Mouse (Mus musculus): Measurements from ENCODE around the gene Nelfa.
"Not testable (repeated sequence)": the region's sequence is repeated elsewhere in the genome, so short reads cannot be mapped to it uniquely, and the experiment has no call there.

The Nelfa gene

DNA sequence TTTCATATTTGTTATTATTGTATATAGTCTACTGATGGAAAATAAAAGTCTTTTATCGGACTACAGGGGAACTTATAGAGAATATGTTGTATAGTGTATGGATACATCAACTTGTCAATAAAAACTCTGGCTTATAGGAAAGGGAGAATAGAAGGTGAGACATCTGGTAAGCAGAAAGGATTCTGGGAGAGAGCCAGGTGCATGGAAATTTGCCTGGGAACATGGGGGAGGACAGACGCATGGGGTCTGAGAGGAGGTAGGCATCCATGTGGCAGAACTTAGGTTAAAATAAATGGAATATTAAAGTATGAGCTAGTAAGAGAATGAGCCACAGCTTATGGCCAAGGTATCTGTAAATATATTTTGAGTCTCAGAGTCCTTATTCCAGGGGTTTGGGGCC is 16.2 kb downstream of the Nelfa start:
- DNase-seq (ENCODE audit: extremely low spot score, low read depth, low spot score) = no peak

DNA sequence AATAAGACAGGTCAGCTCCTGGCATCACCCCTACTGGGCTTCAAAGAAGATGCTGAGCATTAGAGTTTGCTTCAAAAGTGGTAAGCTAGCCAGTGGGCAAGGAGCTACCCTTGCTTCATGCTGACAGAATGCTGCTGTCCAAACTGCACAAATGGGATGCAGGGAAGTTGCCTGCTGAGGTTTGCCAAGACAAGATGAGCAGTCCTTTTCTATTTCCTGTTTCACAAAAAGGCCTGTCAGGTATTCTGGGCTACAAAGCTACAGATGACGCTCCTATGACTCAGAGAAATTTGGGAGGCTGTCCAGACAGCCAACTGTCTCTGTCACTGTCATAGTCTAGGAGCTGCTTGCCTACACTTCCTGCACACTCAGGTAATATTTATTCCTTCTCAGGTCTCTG is 16.7 kb downstream of the Nelfa start:
- DNase-seq (ENCODE audit: extremely low spot score, low read depth, low spot score) = no peak

GRCm38 (mm10) chr5:33916616-33917015 is 19.6 kb downstream of the Nelfa start:
- DNase-seq (ENCODE audit: extremely low spot score, low read depth, low spot score) = not testable (repeated sequence)

DNA sequence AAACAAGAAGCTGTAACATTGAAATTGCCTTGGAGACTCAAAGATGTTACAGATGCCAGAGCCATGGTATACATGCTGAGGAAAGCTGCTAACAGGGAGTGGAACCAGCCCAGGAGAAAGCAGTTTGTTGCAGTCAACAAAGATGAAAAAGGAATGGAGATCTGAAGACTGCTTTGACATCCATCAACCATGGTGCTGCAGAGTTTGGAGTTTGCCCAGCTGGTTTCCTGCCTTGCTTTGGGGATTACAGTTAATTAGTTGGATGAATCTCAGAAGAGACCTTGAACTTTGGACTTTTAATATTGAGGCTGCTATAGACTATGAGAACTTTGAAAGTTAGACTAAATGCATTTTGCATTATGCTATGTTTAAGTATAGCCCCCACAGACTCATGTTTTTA is 21.2 kb downstream of the Nelfa start:
- DNase-seq (ENCODE audit: extremely low spot score, low read depth, low spot score) = not testable (repeated sequence)

- DNase-seq (ENCODE audit: extremely low spot score, low read depth, low spot score) = no peak
Measured at GRCm38 (mm10) chr5:33903176-33903575, 33.0 kb downstream of the Nelfa start.

DNA sequence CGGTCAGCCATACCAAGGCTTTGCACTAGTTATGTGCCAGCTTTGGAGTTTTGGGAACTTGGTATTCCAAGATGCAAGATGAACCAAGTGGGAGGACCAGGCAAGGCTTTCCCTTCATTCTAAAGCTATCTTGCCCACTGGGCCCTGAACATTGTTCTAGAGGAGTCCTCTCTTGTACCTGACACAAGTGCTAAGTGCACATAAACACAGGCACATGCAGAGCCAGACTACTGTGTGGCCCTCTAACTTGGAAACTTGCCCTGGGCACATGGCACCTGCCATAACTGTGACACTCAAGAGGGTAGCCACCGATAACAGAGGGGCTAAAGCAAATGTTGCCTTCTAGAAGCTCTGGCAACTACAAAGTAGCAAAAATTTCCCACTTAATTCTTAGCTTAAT is 33.5 kb downstream of the Nelfa start:
- DNase-seq (ENCODE audit: extremely low spot score, low read depth, low spot score) = no peak

DNA sequence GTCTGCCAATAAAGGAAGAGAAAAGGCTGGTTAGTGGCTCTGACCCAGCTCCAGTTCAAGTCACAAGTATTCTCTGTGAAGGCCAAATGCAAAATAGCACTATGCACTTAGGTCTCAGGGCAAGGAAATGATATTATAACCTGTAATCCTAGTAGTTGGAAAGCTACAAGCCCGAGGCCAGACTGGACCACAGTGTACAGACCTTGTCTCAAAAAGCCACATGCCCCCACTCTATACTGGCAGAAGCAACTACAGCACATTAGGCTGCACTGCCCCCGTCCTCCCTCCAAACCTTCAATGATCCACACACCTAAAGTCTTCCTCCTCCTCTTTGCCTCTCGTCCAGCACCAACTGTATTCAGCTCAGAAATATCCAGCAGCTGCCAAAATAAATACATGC is 34.9 kb downstream of the Nelfa start:
- DNase-seq (ENCODE audit: extremely low spot score, low read depth, low spot score) = no peak

GRCm38 (mm10) chr5:33900701-33901263 is 35.4 kb downstream of the Nelfa start:
- DNase-seq (ENCODE audit: extremely low spot score, low read depth, low spot score) = no peak

DNA sequence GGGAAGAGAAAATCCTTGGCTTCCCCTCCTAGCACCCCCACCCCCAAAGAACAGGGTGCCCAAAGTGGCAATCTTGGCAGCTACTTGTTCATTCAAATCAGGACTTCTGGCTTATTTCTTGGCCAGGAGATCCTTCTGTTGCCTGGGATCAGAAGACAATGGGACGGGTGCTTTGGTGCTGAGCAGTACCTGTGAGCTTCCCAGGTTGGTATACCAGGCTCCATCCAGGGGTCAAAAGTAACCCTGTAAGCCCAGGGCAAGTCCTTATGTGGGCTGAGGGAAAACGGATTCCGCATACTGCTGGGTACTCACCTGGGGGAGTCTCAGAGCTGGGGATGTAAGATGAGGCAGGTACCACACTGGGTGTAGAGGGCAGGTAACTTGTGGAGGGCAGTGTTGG is 36.1 kb downstream of the Nelfa start:
- no peak for DNase-seq (ENCODE audit: extremely low spot score, low read depth, low spot score)

- DNase-seq (ENCODE audit: extremely low spot score, low read depth, low spot score) = no peak
Measured at GRCm38 (mm10) chr5:33899245-33899644, 37.0 kb downstream of the Nelfa start.

DNA sequence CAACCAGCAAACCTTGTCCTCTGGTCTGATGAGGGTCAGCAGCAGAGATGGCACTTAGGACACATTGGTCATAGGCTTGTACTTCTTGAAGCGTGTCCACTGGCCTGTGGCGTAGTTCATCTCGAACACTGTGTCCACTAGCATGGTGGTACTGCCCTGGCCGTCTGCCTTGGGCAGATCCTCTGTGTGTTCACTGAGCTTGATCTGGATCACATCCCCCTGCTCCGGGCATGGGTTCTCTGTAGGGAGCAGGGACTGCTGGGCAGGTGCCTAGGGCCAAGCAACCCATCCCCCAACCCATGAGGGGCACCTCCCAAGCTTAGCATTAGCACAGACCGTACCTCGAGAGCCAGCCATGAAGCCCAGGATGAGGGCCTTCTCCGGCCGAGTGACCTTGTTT is 37.5 kb downstream of the Nelfa start:
- DNase-seq (ENCODE audit: extremely low spot score, low read depth, low spot score) = no peak

GRCm38 (mm10) chr5:33897158-33897557 is 39.1 kb downstream of the Nelfa start:
- no peak for DNase-seq (ENCODE audit: extremely low spot score, low read depth, low spot score)

DNA sequence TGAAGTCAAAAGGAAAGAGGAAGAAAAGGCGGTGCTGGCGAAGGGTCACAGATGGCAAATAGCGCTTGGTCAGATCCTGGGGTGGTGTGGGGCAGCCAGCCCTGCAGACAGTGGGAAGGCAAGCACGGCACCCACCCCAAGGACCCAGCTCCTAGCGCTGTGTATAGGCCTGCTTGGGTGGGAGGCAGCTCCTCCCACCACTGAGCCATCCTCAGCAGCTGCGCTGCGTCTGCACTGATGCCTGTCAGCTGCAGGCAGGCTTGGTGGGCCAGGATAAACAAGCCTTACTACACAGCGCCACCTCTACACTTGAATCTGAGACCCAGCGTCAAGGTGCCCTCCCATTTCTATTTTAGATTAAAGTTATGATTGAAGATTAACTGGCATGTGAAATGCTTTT is 41.1 kb downstream of the Nelfa start:
- DNase-seq (ENCODE audit: extremely low spot score, low read depth, low spot score) = no peak

- DNase-seq (ENCODE audit: extremely low spot score, low read depth, low spot score) = no peak
Measured at GRCm38 (mm10) chr5:33893406-33893805, 42.8 kb downstream of the Nelfa start.

DNA sequence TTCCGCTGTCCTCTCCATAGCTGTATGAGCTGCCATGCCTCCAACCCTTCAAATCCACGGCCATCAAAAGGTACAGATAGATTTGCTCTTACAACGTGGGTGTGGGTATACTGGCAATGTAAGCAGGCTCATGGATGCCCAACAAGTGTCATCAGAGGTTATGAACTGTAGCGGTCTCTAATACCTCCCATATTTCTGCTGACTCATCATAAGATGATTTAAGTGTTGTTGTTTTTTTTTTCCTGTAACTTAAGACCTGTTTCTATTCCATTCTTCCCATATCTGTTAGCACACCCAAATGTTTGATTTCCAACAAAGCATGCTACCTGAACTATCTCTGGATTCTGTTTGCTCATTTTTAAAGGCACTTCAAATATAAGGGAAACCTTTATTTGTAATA is 55.1 kb downstream of the Nelfa start:
- no peak for DNase-seq (ENCODE audit: extremely low spot score, low read depth, low spot score)

GRCm38 (mm10) chr5:33875472-33875871 is 60.7 kb downstream of the Nelfa start:
- no peak for DNase-seq (ENCODE audit: extremely low spot score, low read depth, low spot score)

DNA sequence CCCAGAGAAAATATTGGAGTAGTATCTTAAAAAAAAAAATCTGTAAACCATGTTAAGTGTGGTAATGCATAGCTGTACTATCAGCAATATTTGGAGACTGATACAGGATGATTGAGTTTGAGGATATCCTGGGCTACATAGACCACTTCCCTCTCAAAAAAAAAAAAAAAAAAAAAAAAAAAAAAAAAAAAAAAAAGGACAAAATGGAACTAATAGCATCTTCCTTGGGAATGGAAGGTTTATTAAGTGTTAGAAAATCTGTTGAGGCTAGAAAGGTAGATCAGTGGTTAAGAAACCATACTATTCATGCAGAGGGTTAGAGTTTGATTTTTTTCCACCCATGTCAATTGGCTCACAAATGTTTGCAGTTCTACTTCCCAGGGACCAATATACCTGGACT is 78.5 kb downstream of the Nelfa start:
- no peak for DNase-seq (ENCODE audit: extremely low spot score, low read depth, low spot score)

GRCm38 (mm10) chr5:33854019-33854418 is 82.2 kb downstream of the Nelfa start:
- no peak for DNase-seq (ENCODE audit: extremely low spot score, low read depth, low spot score)

- DNase-seq (ENCODE audit: extremely low spot score, low read depth, low spot score) = no peak
Measured at GRCm38 (mm10) chr5:33853086-33853485, 83.1 kb downstream of the Nelfa start.

DNA sequence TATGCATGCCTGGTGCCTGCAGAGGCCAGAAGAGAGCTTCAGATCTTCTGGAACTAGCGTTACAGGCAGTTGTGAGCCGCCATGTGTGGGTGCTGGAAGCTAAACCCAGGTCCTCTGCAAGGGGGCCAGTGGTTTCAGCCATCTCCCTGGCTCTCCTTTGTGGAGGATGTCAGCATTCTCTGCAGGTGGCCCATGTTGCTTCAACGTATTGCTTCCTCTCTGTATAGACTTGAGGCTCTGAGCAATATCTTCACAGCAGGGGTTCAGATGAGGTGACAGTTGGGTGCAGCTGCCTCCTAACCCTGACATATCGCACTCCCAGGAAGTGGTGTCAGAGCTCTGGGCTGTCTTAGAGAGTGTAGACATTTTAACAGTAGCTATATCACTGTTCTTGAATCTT is 84.7 kb downstream of the Nelfa start:
- DNase-seq (ENCODE audit: extremely low spot score, low read depth, low spot score) = no peak

Data from hindlimb bud, embryonic 11.5 days (tissue).